Mouse (Mus musculus): ENCODE results near the gene Npepl1.
A peak's percentile ranks its signal among the peaks of the same experiment; 100 is the strongest.

Gene Npepl1

GRCm38 (mm10) chr2:174109991-174110782 is at the start of gene Npepl1:
Gene Npepl1, plus strand, starts transcription at chr2:174110349.
- DNase-seq: peak; percentile 70 to 75

- no peak for DNase-seq
Observed at GRCm38 (mm10) chr2:174061219-174061618, 48.9 kb upstream of the Npepl1 start.

- no peak for DNase-seq
Observed at GRCm38 (mm10) chr2:174063074-174063473, 47.1 kb upstream of the Npepl1 start.

GRCm38 (mm10) chr2:174063527-174064211 is 46.5 kb upstream of the Npepl1 start:
- no peak for DNase-seq

- no peak for DNase-seq
Observed at GRCm38 (mm10) chr2:174067793-174068419, 42.2 kb upstream of the Npepl1 start.

- DNase-seq: no peak
Observed at GRCm38 (mm10) chr2:174069532-174070049, 40.6 kb upstream of the Npepl1 start.

GRCm38 (mm10) chr2:174071406-174071805 is 38.7 kb upstream of the Npepl1 start:
- no peak for DNase-seq

- no peak for DNase-seq
Observed at GRCm38 (mm10) chr2:174073156-174073790, 36.9 kb upstream of the Npepl1 start.

GRCm38 (mm10) chr2:174074621-174075020 is 35.5 kb upstream of the Npepl1 start:
- no peak for DNase-seq

GRCm38 (mm10) chr2:174075072-174075570 is 35.0 kb upstream of the Npepl1 start:
- peak in 1 of 2 experiments; percentile 23 for DNase-seq

- peak; percentile 92 to 97 for DNase-seq
Observed at GRCm38 (mm10) chr2:174075673-174076432, 34.3 kb upstream of the Npepl1 start, which contains the start of gene Stx16. Gene Stx16, plus strand, starts transcription at chr2:174076308.

- DNase-seq: no peak
Observed at GRCm38 (mm10) chr2:174076433-174076824, 33.7 kb upstream of the Npepl1 start.

GRCm38 (mm10) chr2:174077004-174077695 is 33.0 kb upstream of the Npepl1 start:
- peak in 1 of 2 experiments; percentile 13 for DNase-seq

GRCm38 (mm10) chr2:174077776-174078338 is 32.3 kb upstream of the Npepl1 start:
- no peak for DNase-seq

- DNase-seq: no peak
Observed at GRCm38 (mm10) chr2:174081833-174082232, 28.3 kb upstream of the Npepl1 start.

- DNase-seq: no peak
Observed at GRCm38 (mm10) chr2:174082380-174082918, 27.7 kb upstream of the Npepl1 start.

GRCm38 (mm10) chr2:174095086-174095485 is 15.1 kb upstream of the Npepl1 start:
- DNase-seq: no peak

GRCm38 (mm10) chr2:174102399-174102798 is 7.8 kb upstream of the Npepl1 start:
- DNase-seq: no peak

- no peak for DNase-seq
Observed at GRCm38 (mm10) chr2:174103527-174103926, 6.6 kb upstream of the Npepl1 start.

- peak in 1 of 2 experiments; percentile 22 for DNase-seq
Observed at GRCm38 (mm10) chr2:174107375-174107774, 2.8 kb upstream of the Npepl1 start.

Measured in kidney, adult 8-10 months (tissue).